Mouse (Mus musculus): Measurements from ENCODE around the gene Grhl1. TPM values are rescaled to one million over a fixed set of nuclear protein-coding genes. Genes with fewer than 3 reads are reported as not detected.

Gene Grhl1
- polyA plus RNA-seq, 1 experiment from 2014 or later: 2.8 TPM

GRCm38 (mm10) chr12:24547686-24548085 is 24.4 kb upstream of the Grhl1 start:
- DNase-seq (ENCODE audit: low spot score) (no peak), ATAC-seq (replicated peaks; ENCODE audit: low FRiP score, low read depth) (no peak)
- no peak overlapping the region for H3K4me2 ChIP-seq (ENCODE audit: low read length)
- no peak overlapping the region for H3K27ac ChIP-seq
- no peak overlapping the region for H3K4me3 ChIP-seq (replicated peaks; ENCODE audit: low read depth, low read length)
- WGBS: 85% methylated on average over 8 of the region's 8 CpGs
- no peaks in the 10 kb centered on the region for H3K9me3 ChIP-seq (replicated peaks; ENCODE audit: low read length)
- H3K4me1 ChIP-seq (replicated peaks; ENCODE audit: insufficient read depth, low read length): no peaks in the 10 kb centered on the region
- H3K36me3 ChIP-seq (ENCODE audit: insufficient read depth, low read length): peaks cover 14% of the 10 kb centered on the region
- H3K27me3 ChIP-seq (ENCODE audit: insufficient read depth, low read length): no peaks in the 10 kb centered on the region
- TF ChIP-seq CTCF (IDR thresholded peaks at IDR 0.05; ENCODE audit: low read depth): no peak
- no peak overlapping the region for H3K9ac ChIP-seq (ENCODE audit: low read depth, low read length)

- no peak for DNase-seq (ENCODE audit: low spot score)
- H3K27me3 ChIP-seq (ENCODE audit: insufficient read depth, low read length): no peaks in the 10 kb centered on the region
- no peak for TF ChIP-seq CTCF (IDR thresholded peaks at IDR 0.05; ENCODE audit: low read depth)
- H3K4me2 ChIP-seq (ENCODE audit: low read length): no peak overlapping the region
- no peaks in the 10 kb centered on the region for H3K4me1 ChIP-seq (replicated peaks; ENCODE audit: insufficient read depth, low read length)
- no peak for ATAC-seq (replicated peaks; ENCODE audit: low FRiP score, low read depth)
- no peak overlapping the region for H3K4me3 ChIP-seq (replicated peaks; ENCODE audit: low read depth, low read length)
- H3K9me3 ChIP-seq (replicated peaks; ENCODE audit: low read length): no peaks in the 10 kb centered on the region
- WGBS: 92% methylated on average over 6 of the region's 6 CpGs
- H3K36me3 ChIP-seq (ENCODE audit: insufficient read depth, low read length): peaks cover 14% of the 10 kb centered on the region
- no peak overlapping the region for H3K27ac ChIP-seq
- H3K9ac ChIP-seq (ENCODE audit: low read depth, low read length): no peak overlapping the region
Observed at GRCm38 (mm10) chr12:24548885-24549284, 23.2 kb upstream of the Grhl1 start.

GRCm38 (mm10) chr12:24552531-24552930 is 19.6 kb upstream of the Grhl1 start:
- Histone ChIP-seq H3K4me3 (replicated peaks; ENCODE audit: low read depth, low read length) (no peak overlapping the region), H3K36me3 (ENCODE audit: insufficient read depth, low read length) (peaks cover 12% of the 10 kb centered on the region), H3K4me1 (replicated peaks; ENCODE audit: insufficient read depth, low read length) (no peaks in the 10 kb centered on the region), H3K27me3 (ENCODE audit: insufficient read depth, low read length) (no peaks in the 10 kb centered on the region), H3K9ac (ENCODE audit: low read depth, low read length) (no peak overlapping the region), H3K4me2 (ENCODE audit: low read length) (no peak overlapping the region), H3K9me3 (replicated peaks; ENCODE audit: low read length) (no peaks in the 10 kb centered on the region), H3K27ac (no peak overlapping the region)
- WGBS: 81% methylated on average over 2 of the region's 2 CpGs
- TF ChIP-seq CTCF (IDR thresholded peaks at IDR 0.05; ENCODE audit: low read depth): no peak
- DNase-seq (ENCODE audit: low spot score) (no peak), ATAC-seq (replicated peaks; ENCODE audit: low FRiP score, low read depth) (no peak)

- DNase-seq (ENCODE audit: low spot score) (no peak), ATAC-seq (replicated peaks; ENCODE audit: low FRiP score, low read depth) (no peak)
- H3K4me2 ChIP-seq (ENCODE audit: low read length): no peak overlapping the region
- H3K9ac ChIP-seq (ENCODE audit: low read depth, low read length): no peak overlapping the region
- TF ChIP-seq CTCF (IDR thresholded peaks at IDR 0.05; ENCODE audit: low read depth): no peak
- no peaks in the 10 kb centered on the region for H3K9me3 ChIP-seq (replicated peaks; ENCODE audit: low read length)
- H3K4me1 ChIP-seq (replicated peaks; ENCODE audit: insufficient read depth, low read length): no peaks in the 10 kb centered on the region
- H3K4me3 ChIP-seq (replicated peaks; ENCODE audit: low read depth, low read length): no peak overlapping the region
- peaks cover 8% of the 10 kb centered on the region; the same call in 1 of the 2 replicates for H3K36me3 ChIP-seq (ENCODE audit: insufficient read depth, low read length)
- H3K27me3 ChIP-seq (ENCODE audit: insufficient read depth, low read length): no peaks in the 10 kb centered on the region
- 76% methylated on average over 8 of the region's 8 CpGs for WGBS
- no peak overlapping the region for H3K27ac ChIP-seq
Observed at GRCm38 (mm10) chr12:24555976-24556375, 16.1 kb upstream of the Grhl1 start.

- H3K4me1 ChIP-seq (replicated peaks; ENCODE audit: insufficient read depth, low read length): no peaks in the 10 kb centered on the region
- DNase-seq (ENCODE audit: low spot score): no peak
- WGBS: 80% methylated on average over 7 of the region's 7 CpGs
Observed at GRCm38 (mm10) chr12:24563395-24563960, 8.6 kb upstream of the Grhl1 start.

GRCm38 (mm10) chr12:24565311-24565710 is 6.8 kb upstream of the Grhl1 start:
- TF ChIP-seq CTCF (IDR thresholded peaks at IDR 0.05; ENCODE audit: low read depth): no peak
- H3K9ac ChIP-seq (ENCODE audit: low read depth, low read length): no peak overlapping the region
- no peak for DNase-seq (ENCODE audit: low spot score)
- ATAC-seq (replicated peaks; ENCODE audit: low FRiP score, low read depth): no peak
- H3K27me3 ChIP-seq (ENCODE audit: insufficient read depth, low read length): no peaks in the 10 kb centered on the region
- no peaks in the 10 kb centered on the region for H3K36me3 ChIP-seq (ENCODE audit: insufficient read depth, low read length)
- no peaks in the 10 kb centered on the region for H3K4me1 ChIP-seq (replicated peaks; ENCODE audit: insufficient read depth, low read length)
- no peaks in the 10 kb centered on the region for H3K9me3 ChIP-seq (replicated peaks; ENCODE audit: low read length)
- no peak overlapping the region for H3K4me3 ChIP-seq (replicated peaks; ENCODE audit: low read depth, low read length)
- WGBS: 75% methylated on average over 6 of the region's 6 CpGs
- no peak overlapping the region for H3K27ac ChIP-seq
- no peak overlapping the region for H3K4me2 ChIP-seq (ENCODE audit: low read length)

More at GRCm38 (mm10) chr12:24563395-24563960, 8.6 kb upstream of the Grhl1 start:
- no peak for TF ChIP-seq CTCF (IDR thresholded peaks at IDR 0.05; ENCODE audit: low read depth)
- no peak overlapping the region for H3K9ac ChIP-seq (ENCODE audit: low read depth, low read length)
- H3K9me3 ChIP-seq (replicated peaks; ENCODE audit: low read length): no peaks in the 10 kb centered on the region
- H3K36me3 ChIP-seq (ENCODE audit: insufficient read depth, low read length): peaks cover 4% of the 10 kb centered on the region; the same call in 1 of the 2 replicates
- no peak overlapping the region for H3K4me2 ChIP-seq (ENCODE audit: low read length)
- no peak overlapping the region for H3K4me3 ChIP-seq (replicated peaks; ENCODE audit: low read depth, low read length)
- no peak for ATAC-seq (replicated peaks; ENCODE audit: low FRiP score, low read depth)
- H3K27ac ChIP-seq: no peak overlapping the region
- no peaks in the 10 kb centered on the region for H3K27me3 ChIP-seq (ENCODE audit: insufficient read depth, low read length)

GRCm38 (mm10) chr12:24567606-24568005 is 4.5 kb upstream of the Grhl1 start:
- ATAC-seq (replicated peaks; ENCODE audit: low FRiP score, low read depth) (no peak), DNase-seq (ENCODE audit: low spot score) (no peak)
- no peak overlapping the region for H3K4me2 ChIP-seq (ENCODE audit: low read length)
- no peak overlapping the region for H3K9ac ChIP-seq (ENCODE audit: low read depth, low read length)
- 75% methylated on average over 3 of the region's 3 CpGs for WGBS
- H3K9me3 ChIP-seq (replicated peaks; ENCODE audit: low read length): no peaks in the 10 kb centered on the region
- H3K27me3 ChIP-seq (ENCODE audit: insufficient read depth, low read length): no peaks in the 10 kb centered on the region; the same call in 1 of the 2 replicates
- TF ChIP-seq CTCF (IDR thresholded peaks at IDR 0.05; ENCODE audit: low read depth): no peak
- no peak overlapping the region for H3K27ac ChIP-seq
- H3K36me3 ChIP-seq (ENCODE audit: insufficient read depth, low read length): no peaks in the 10 kb centered on the region
- H3K4me3 ChIP-seq (replicated peaks; ENCODE audit: low read depth, low read length): no peak overlapping the region
- H3K4me1 ChIP-seq (replicated peaks; ENCODE audit: insufficient read depth, low read length): 0 out of 2 replicates have a peak, but pooled peaks cover 8% of the 10 kb centered on the region
